Comparison of ENCODE assay signal across 16 mouse cellular contexts in genomic region chr19:8998546-8998945, GRCm38 (mm10). TPM values are rescaled to one million over a fixed set of nuclear protein-coding genes. Genes with fewer than 3 reads are reported as not detected.
DNase-seq lines count a peak whose midpoint lies in the region; ATAC-seq and TF ChIP-seq lines count a peak whose summit lies in the region.
"Had no signal": no experiment of that assay in that cellular context is flagged by ENCODE, and none has a peak within 500 bp of the region (broad histone marks: within the 10 kb centered on the region; RNA-seq: fewer than 3 reads in every experiment).

No protein-coding gene starts in this region.

- DNase-seq in kidney, adult 11 months, result no peak
- no peak for DNase-seq in urinary bladder, adult 2 months (ENCODE audit: low spot score)
- DNase-seq: cerebellum, adult 11-12 months; gastrocnemius, postnatal 10 days; right cerebral cortex, postnatal 4 days; thymus, postnatal 14 days had no signal

- peaks cover 23% of the 10 kb centered on the region for H3K36me3 ChIP-seq in kidney, embryonic 16.5 days (ENCODE audit: insufficient read depth, low read length)
- peaks cover 46% of the 10 kb centered on the region for H3K36me3 ChIP-seq in macrophage (ENCODE audit: inconsistent target)
- H3K36me3 ChIP-seq in hindbrain, embryonic 16.5 days (ENCODE audit: control insufficient read depth, insufficient read depth, low read length), result no peaks in the 10 kb centered on the region
- H3K36me3 ChIP-seq: midbrain, embryonic 10.5 days had no signal

- H3K4me2 ChIP-seq in kidney, embryonic 16.5 days (replicated peaks; ENCODE audit: low read depth, low read length), result no peak overlapping the region
- H3K4me2 ChIP-seq in hindbrain, embryonic 16.5 days (ENCODE audit: low read length), result no peak overlapping the region

- no peaks in the 10 kb centered on the region for H3K9me3 ChIP-seq in kidney, embryonic 16.5 days (ENCODE audit: low read length)
- no peaks in the 10 kb centered on the region for H3K9me3 ChIP-seq in hindbrain, embryonic 16.5 days (ENCODE audit: control insufficient read depth, low read length)
- H3K9me3 ChIP-seq: heart, embryonic 12.5 days; hindbrain, embryonic 10.5 days; limb, embryonic 12.5 days; midbrain, embryonic 10.5 days had no signal

- peaks cover 100% of the 10 kb centered on the region for H3K79me2 ChIP-seq in macrophage (ENCODE audit: inconsistent target)

- TF ChIP-seq POLR2A in bone marrow macrophage, adult 2 months (IDR thresholded peaks at IDR 0.05; ENCODE audit: borderline replicate concordance, low read depth, low read length), result no peak

- H3K9ac ChIP-seq in kidney, embryonic 16.5 days (replicated peaks; ENCODE audit: low read length), result no peak overlapping the region
- no peak overlapping the region for H3K9ac ChIP-seq in hindbrain, embryonic 16.5 days (ENCODE audit: low read depth, low read length)
- H3K9ac ChIP-seq: heart, embryonic 12.5 days; limb, embryonic 12.5 days had no signal

- no peaks in the 10 kb centered on the region for H3K27me3 ChIP-seq in kidney, embryonic 16.5 days (ENCODE audit: insufficient read depth, low read length)
- no peaks in the 10 kb centered on the region for H3K27me3 ChIP-seq in hindbrain, embryonic 16.5 days (replicated peaks; ENCODE audit: control insufficient read depth, insufficient read depth, low read length)
- H3K27me3 ChIP-seq: heart, embryonic 12.5 days; limb, embryonic 12.5 days had no signal

- ATAC-seq in kidney, embryonic 16.5 days (ENCODE audit: low FRiP score, low TSS enrichment), result no peak
- ATAC-seq in CD4-positive, CD25-positive, alpha-beta regulatory T cell, adult 4 months, result peak; percentile 17
- no peak for ATAC-seq in hindbrain, embryonic 16.5 days
- no peak for ATAC-seq in granulocyte monocyte progenitor cell, adult 5-6 weeks (replicated peaks; ENCODE audit: poor library complexity, severe bottlenecking)

- H3K27ac ChIP-seq in kidney, embryonic 16.5 days (ENCODE audit: low read length), result peak overlapping the region; percentile 64; the same call in 1 of the 2 replicates
- H3K27ac ChIP-seq in bone marrow macrophage, adult 2 months (ENCODE audit: insufficient read depth, low read depth, low read length), result 0 out of 2 replicates have a peak overlapping the region, but pooled peaks have one; percentile 67
- peak overlapping the region; percentile 79; the same call in 1 of the 2 replicates for H3K27ac ChIP-seq in macrophage
- no peak overlapping the region for H3K27ac ChIP-seq in hindbrain, embryonic 16.5 days (ENCODE audit: low read depth, low read length)
- H3K27ac ChIP-seq: hindbrain, embryonic 10.5 days; midbrain, embryonic 10.5 days had no signal

- TF ChIP-seq CTCF in bone marrow macrophage, adult 2 months (IDR thresholded peaks at IDR 0.05; ENCODE audit: low read depth, low read length), result no peak

- peaks cover 22% of the 10 kb centered on the region for H3K4me1 ChIP-seq in kidney, embryonic 16.5 days (ENCODE audit: insufficient read depth, low read length)
- H3K4me1 ChIP-seq in bone marrow macrophage, adult 2 months (ENCODE audit: control insufficient read depth, insufficient read depth, low read length), result peaks cover 67% of the 10 kb centered on the region
- no peaks in the 10 kb centered on the region for H3K4me1 ChIP-seq in hindbrain, embryonic 16.5 days (ENCODE audit: control insufficient read depth, insufficient read depth, low read depth, low read length)

- whole genome bisulfite sequencing in kidney, embryonic 16.5 days, result 81% methylated on average over 6 of the region's 6 CpGs
- 84% methylated on average over 6 of the region's 6 CpGs for WGBS in macrophage (ENCODE audit: missing documents)
- WGBS in hindbrain, embryonic 16.5 days, result 86% methylated on average over 6 of the region's 6 CpGs

- no peak overlapping the region for H3K4me3 ChIP-seq in kidney, embryonic 16.5 days (ENCODE audit: low read length)
- no peak overlapping the region for H3K4me3 ChIP-seq in bone marrow macrophage, adult 2 months (ENCODE audit: insufficient read depth, low read length)
- no peak overlapping the region for H3K4me3 ChIP-seq in macrophage (ENCODE audit: inconsistent target)
- no peak overlapping the region for H3K4me3 ChIP-seq in hindbrain, embryonic 16.5 days (ENCODE audit: low read length)
- H3K4me3 ChIP-seq: heart, embryonic 12.5 days; hindbrain, embryonic 10.5 days; limb, embryonic 12.5 days; midbrain, embryonic 10.5 days had no signal

RNA-seq across cellular contexts. Expression of gene Ahnak, which starts 9.5 kb away (rescaled TPM):
- 14.0 and 14.4 TPM in 2 replicates for polyA plus RNA-seq in kidney, embryonic 16.5 days (2015; fragmentation: Nextera tagmentation; extraction: Ambion mirVana)
- 10 to 100 TPM; 45.2 to 48.9 TPM for polyA plus RNA-seq in CD4-positive, CD25-positive, alpha-beta regulatory T cell, adult 4 months (2017; shearing (Covaris generic))
- polyA plus RNA-seq in bone marrow macrophage, adult 2 months (2012; ENCODE audit: insufficient read depth, insufficient read length, missing spikeins), result 440 and 513 TPM in 2 replicates
- 1,000 to 10,000 TPM in 14 of 26 experiments, 100 to 1,000 TPM in 12; 456 to 7,544 (median 1,268) TPM for total RNA-seq in macrophage (2018; cell fraction: chromatin; rRNA removed)
- 100 to 1,000 TPM; 156 to 966 (median 391) TPM for total RNA-seq in macrophage (2018; cell fraction: cytosol; rRNA removed)
- 1,000 to 10,000 TPM in 9 of 26 experiments, 100 to 1,000 TPM in 17; 420 to 2,179 (median 869) TPM for total RNA-seq in macrophage (2018; cell fraction: nucleus; rRNA removed)
- 97.5 to 169 TPM (median 125 TPM) in 3 replicates for polyA plus RNA-seq in macrophage (2018)
- polyA plus RNA-seq in urinary bladder, adult 2 months (2012; rRNA removed), result 126 and 168 TPM in 2 replicates
- polyA plus RNA-seq in hindbrain, embryonic 16.5 days (2015; fragmentation: Nextera tagmentation; extraction: Ambion mirVana), result 3.5 and 4.8 TPM in 2 replicates
- 5.8 and 12.1 TPM in 2 replicates for total RNA-seq in granulocyte monocyte progenitor cell, adult 5-6 weeks (2014; fragmentation: Nextera tagmentation)
- 14.1 and 14.8 TPM in 2 replicates for total RNA-seq in granulocyte monocyte progenitor cell, adult 5-6 weeks (2017)

RNA-seq across cellular contexts. Expression of gene Eef1g, which starts 31.7 kb away (rescaled TPM):
- 436 and 455 TPM in 2 replicates for polyA plus RNA-seq in kidney, embryonic 16.5 days (2015; fragmentation: Nextera tagmentation; extraction: Ambion mirVana)
- polyA plus RNA-seq in CD4-positive, CD25-positive, alpha-beta regulatory T cell, adult 4 months (2017; shearing (Covaris generic)), result 100 to 1,000 TPM; 667 to 787 TPM
- 220 and 226 TPM in 2 replicates for polyA plus RNA-seq in bone marrow macrophage, adult 2 months (2012; ENCODE audit: insufficient read depth, insufficient read length, missing spikeins)
- 100 to 1,000 TPM in 21 of 26 experiments, 10 to 100 TPM in 5; 53.9 to 227 (median 126) TPM for total RNA-seq in macrophage (2018; cell fraction: chromatin; rRNA removed)
- total RNA-seq in macrophage (2018; cell fraction: cytosol; rRNA removed), result 100 to 1,000 TPM; 190 to 422 (median 272) TPM
- total RNA-seq in macrophage (2018; cell fraction: nucleus; rRNA removed), result 100 to 1,000 TPM in 21 of 26 experiments, 10 to 100 TPM in 5; 78.8 to 331 (median 129) TPM
- 224 to 506 TPM (median 366 TPM) in 3 replicates for polyA plus RNA-seq in macrophage (2018)
- polyA plus RNA-seq in urinary bladder, adult 2 months (2012; rRNA removed), result 398 and 489 TPM in 2 replicates
- 284 and 301 TPM in 2 replicates for polyA plus RNA-seq in hindbrain, embryonic 16.5 days (2015; fragmentation: Nextera tagmentation; extraction: Ambion mirVana)
- 1,036 and 1,157 TPM in 2 replicates for total RNA-seq in granulocyte monocyte progenitor cell, adult 5-6 weeks (2014; fragmentation: Nextera tagmentation)
- total RNA-seq in granulocyte monocyte progenitor cell, adult 5-6 weeks (2017), result 748 and 899 TPM in 2 replicates

RNA-seq across cellular contexts. Expression of gene Tut1, which starts 44.9 kb away (rescaled TPM):
- 36.0 and 38.3 TPM in 2 replicates for polyA plus RNA-seq in kidney, embryonic 16.5 days (2015; fragmentation: Nextera tagmentation; extraction: Ambion mirVana)
- 10 to 100 TPM; 30.3 to 67.9 TPM for polyA plus RNA-seq in CD4-positive, CD25-positive, alpha-beta regulatory T cell, adult 4 months (2017; shearing (Covaris generic))
- 12.5 and 14.6 TPM in 2 replicates for polyA plus RNA-seq in bone marrow macrophage, adult 2 months (2012; ENCODE audit: insufficient read depth, insufficient read length, missing spikeins)
- total RNA-seq in macrophage (2018; cell fraction: chromatin; rRNA removed), result 10 to 100 TPM in 25 of 26 experiments, 1 to 10 TPM in 1; 8.5 to 41.5 (median 30.1) TPM
- total RNA-seq in macrophage (2018; cell fraction: cytosol; rRNA removed), result 10 to 100 TPM in 17 of 26 experiments, 1 to 10 TPM in 9; 4.9 to 15.3 (median 11.1) TPM
- total RNA-seq in macrophage (2018; cell fraction: nucleus; rRNA removed), result 10 to 100 TPM; 10.2 to 38.9 (median 21.4) TPM
- 11.5 to 14.4 TPM (median 13.4 TPM) in 3 replicates for polyA plus RNA-seq in macrophage (2018)
- 21.8 and 24.1 TPM in 2 replicates for polyA plus RNA-seq in urinary bladder, adult 2 months (2012; rRNA removed)
- polyA plus RNA-seq in hindbrain, embryonic 16.5 days (2015; fragmentation: Nextera tagmentation; extraction: Ambion mirVana), result 23.9 and 26.3 TPM in 2 replicates
- 17.8 and 28.9 TPM in 2 replicates for total RNA-seq in granulocyte monocyte progenitor cell, adult 5-6 weeks (2014; fragmentation: Nextera tagmentation)
- total RNA-seq in granulocyte monocyte progenitor cell, adult 5-6 weeks (2017), result 14.5 and 21.8 TPM in 2 replicates

RNA-seq across cellular contexts. Expression of gene Mta2, which starts 56.9 kb away (rescaled TPM):
- polyA plus RNA-seq in kidney, embryonic 16.5 days (2015; fragmentation: Nextera tagmentation; extraction: Ambion mirVana), result 179 and 180 TPM in 2 replicates
- 100 to 1,000 TPM in 1 of 2 experiments, 10 to 100 TPM in 1; 81.7 to 126 TPM for polyA plus RNA-seq in CD4-positive, CD25-positive, alpha-beta regulatory T cell, adult 4 months (2017; shearing (Covaris generic))
- 78.6 and 81.2 TPM in 2 replicates for polyA plus RNA-seq in bone marrow macrophage, adult 2 months (2012; ENCODE audit: insufficient read depth, insufficient read length, missing spikeins)
- 100 to 1,000 TPM in 24 of 26 experiments, 10 to 100 TPM in 2; 88.3 to 226 (median 144) TPM for total RNA-seq in macrophage (2018; cell fraction: chromatin; rRNA removed)
- 10 to 100 TPM; 44.2 to 69.6 (median 59.4) TPM for total RNA-seq in macrophage (2018; cell fraction: cytosol; rRNA removed)
- 100 to 1,000 TPM in 7 of 26 experiments, 10 to 100 TPM in 19; 59.1 to 117 (median 82.6) TPM for total RNA-seq in macrophage (2018; cell fraction: nucleus; rRNA removed)
- 63.1 to 68.2 TPM (median 63.7 TPM) in 3 replicates for polyA plus RNA-seq in macrophage (2018)
- polyA plus RNA-seq in urinary bladder, adult 2 months (2012; rRNA removed), result 29.9 and 47.6 TPM in 2 replicates
- polyA plus RNA-seq in hindbrain, embryonic 16.5 days (2015; fragmentation: Nextera tagmentation; extraction: Ambion mirVana), result 91.3 and 103 TPM in 2 replicates
- total RNA-seq in granulocyte monocyte progenitor cell, adult 5-6 weeks (2014; fragmentation: Nextera tagmentation), result 115 and 125 TPM in 2 replicates
- 120 and 123 TPM in 2 replicates for total RNA-seq in granulocyte monocyte progenitor cell, adult 5-6 weeks (2017)
